In the genomic region with DNA sequence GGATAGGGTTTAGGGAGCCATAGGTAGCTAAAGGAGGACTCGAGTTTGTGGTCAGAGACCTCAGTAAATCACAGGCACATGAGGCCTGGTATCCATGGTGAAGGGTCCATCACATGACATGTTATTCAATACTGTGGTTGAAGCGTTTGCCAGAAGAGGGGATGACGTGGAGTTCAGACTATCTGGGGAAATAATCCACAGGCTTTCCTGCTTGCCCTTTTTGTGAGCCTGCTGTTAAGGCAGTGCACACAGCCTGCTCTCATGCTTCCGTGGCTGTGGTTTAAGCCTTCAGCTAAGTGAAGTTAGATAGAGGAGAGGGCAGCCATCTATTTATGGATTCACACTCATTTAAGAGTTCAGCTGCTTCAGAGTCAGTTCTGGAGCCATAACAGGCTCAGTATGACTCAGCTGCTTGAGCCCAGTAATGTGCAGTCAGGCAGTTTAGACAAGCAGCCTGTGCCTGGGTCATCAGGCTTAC, we compare ENCODE assay signal across 11 mouse cellular contexts.
DNase-seq lines count a peak whose midpoint lies in the region; ATAC-seq and TF ChIP-seq lines count a peak whose summit lies in the region.
"Had no signal": no experiment of that assay in that cellular context is flagged by ENCODE, and none has a peak within 500 bp of the region (broad histone marks: within the 10 kb centered on the region; RNA-seq: fewer than 3 reads in every experiment).

No protein-coding gene starts in this region.

- peaks cover 22% of the 10 kb centered on the region; the same call in 1 of the 2 replicates for H3K36me3 ChIP-seq in neural tube, embryonic 14.5 days (ENCODE audit: control insufficient read depth, insufficient read depth, low read length)
- H3K36me3 ChIP-seq in myocyte (ENCODE audit: control insufficient read depth, insufficient read depth), result no peaks in the 10 kb centered on the region

- WGBS in neural tube, embryonic 14.5 days, result 76% methylated on average over 4 of the region's 4 CpGs

- H3K4me2 ChIP-seq in neural tube, embryonic 14.5 days (ENCODE audit: low read depth, low read length), result no peak overlapping the region
- H3K4me2 ChIP-seq in myocyte (ENCODE audit: low read depth), result peak overlapping the region; percentile 60
- H3K4me2 ChIP-seq: limb, embryonic 12.5 days had no signal

- peak; percentile 20 to 29 for DNase-seq in adrenal gland, postnatal 36 days
- no peak for DNase-seq in adrenal gland, postnatal 10 days
- no peak for DNase-seq in neural tube, embryonic 10.5 days (ENCODE audit: extremely low spot score, low spot score)
- DNase-seq in heart, adult 9 months (ENCODE audit: low spot score in 2 of 2), result peak; percentile 45 to 47
- DNase-seq in urinary bladder, postnatal 4 days (ENCODE audit: low spot score in 2 of 2), result no peak
- no peak for DNase-seq in spleen, postnatal 4 days (ENCODE audit: low spot score in 2 of 2)
- DNase-seq: cerebellum, adult 8-10 months had no signal

- H3K79me2 ChIP-seq in myocyte (ENCODE audit: control insufficient read depth, insufficient read depth), result no peaks in the 10 kb centered on the region

- ATAC-seq in neural tube, embryonic 14.5 days (ENCODE audit: low read depth), result peak; percentile 14; the same call in 1 of the 2 replicates
- ATAC-seq: hindbrain, embryonic 16.5 days had no signal

- no peaks in the 10 kb centered on the region for H3K9me3 ChIP-seq in neural tube, embryonic 14.5 days (ENCODE audit: control insufficient read depth, low read length)
- H3K9me3 ChIP-seq: limb, embryonic 12.5 days had no signal

- TF ChIP-seq POLR2A in myocyte (IDR thresholded peaks at IDR 0.05; ENCODE audit: insufficient read length, low read depth), result peak; percentile 37

- H3K27ac ChIP-seq in neural tube, embryonic 14.5 days (ENCODE audit: low read depth, low read length), result no peak overlapping the region
- H3K27ac ChIP-seq: limb, embryonic 12.5 days had no signal

- H3K27me3 ChIP-seq in neural tube, embryonic 14.5 days (ENCODE audit: control insufficient read depth, insufficient read depth, low read length), result no peaks in the 10 kb centered on the region
- no peaks in the 10 kb centered on the region for H3K27me3 ChIP-seq in myocyte (ENCODE audit: control insufficient read depth, insufficient read depth, insufficient read length)
- H3K27me3 ChIP-seq: limb, embryonic 12.5 days had no signal

- H3K4me3 ChIP-seq in neural tube, embryonic 14.5 days (ENCODE audit: low read depth, low read length), result no peak overlapping the region
- H3K4me3 ChIP-seq in myocyte, result no peak overlapping the region
- H3K4me3 ChIP-seq: limb, embryonic 12.5 days had no signal

- no peak overlapping the region for H3ac ChIP-seq in myocyte (ENCODE audit: control insufficient read depth, insufficient read length)

- no peak overlapping the region for H3K9ac ChIP-seq in neural tube, embryonic 14.5 days (replicated peaks; ENCODE audit: low read depth, low read length)
- H3K9ac ChIP-seq: limb, embryonic 12.5 days had no signal

- H3K4me1 ChIP-seq in neural tube, embryonic 14.5 days (ENCODE audit: control insufficient read depth, insufficient read depth, low read length), result no peaks in the 10 kb centered on the region
- H3K4me1 ChIP-seq: limb, embryonic 12.5 days had no signal

TF ChIP-seq in myocyte, 11 proteins besides CTCF, POLR2A, EP300 and RAD21:
- TF ChIP-seq POLR2AphosphoS2 (IDR thresholded peaks at IDR 0.05; ENCODE audit: insufficient read length, low read depth), result peak; percentile 53
- TF ChIP-seq CEBPB (IDR thresholded peaks at IDR 0.05; ENCODE audit: insufficient read depth, poor library complexity, severe bottlenecking), result no peak
- TF ChIP-seq USF1 (IDR thresholded peaks at IDR 0.05; ENCODE audit: low read depth), result peak; percentile 97
- no peak for TF ChIP-seq REST (IDR thresholded peaks at IDR 0.05; ENCODE audit: insufficient read depth, insufficient read length)
- no peak for TF ChIP-seq TCF3 (IDR thresholded peaks at IDR 0.05; ENCODE audit: insufficient read length, low read depth)
- TF ChIP-seq E2F4 (IDR thresholded peaks at IDR 0.05; ENCODE audit: insufficient read depth), result no peak
- TF ChIP-seq MAX (IDR thresholded peaks at IDR 0.05; ENCODE audit: low read depth), result no peak
- TF ChIP-seq MYOD1 (IDR thresholded peaks at IDR 0.05; ENCODE audit: control insufficient read depth in 1 of 3, insufficient read length in 2 of 3, low read depth in 2 of 3), result peak; percentile 29 to 52 (median 43)
- TF ChIP-seq MYOG (IDR thresholded peaks at IDR 0.05; ENCODE audit: control insufficient read depth in 1 of 3, insufficient read depth in 1 of 3, insufficient read length in 2 of 3, low read depth in 2 of 3), result peak in 2 of 3 experiments; percentile 49 to 80
- TF ChIP-seq SRF (IDR thresholded peaks at IDR 0.05; ENCODE audit: control insufficient read depth, insufficient read length, low read depth), result peak; percentile 22
- TF ChIP-seq TCF12 (IDR thresholded peaks at IDR 0.05; ENCODE audit: insufficient read depth, poor library complexity, severe bottlenecking), result no peak

Comparison
In these comparisons a context has a peak if more than half of its experiments do, and no peak if none do; other contexts are left out.
1. DNase-seq: peak in adrenal gland, postnatal 36 days (2 of 2) and heart, adult 9 months (2 of 2); none in adrenal gland, postnatal 10 days (single experiment), neural tube, embryonic 10.5 days (single experiment), urinary bladder, postnatal 4 days (0 of 2) and spleen, postnatal 4 days (0 of 2).